Mouse (Mus musculus): ENCODE measurements at regions not wholly inside any gene's neighbourhood (a gene's known extent, or its start where the extent isn't known, plus 50 kb on each side); places are given as distances from the start of the nearest gene placed in this dataset.
A peak's percentile ranks its signal among the peaks of the same experiment; 100 is the strongest.

DNA sequence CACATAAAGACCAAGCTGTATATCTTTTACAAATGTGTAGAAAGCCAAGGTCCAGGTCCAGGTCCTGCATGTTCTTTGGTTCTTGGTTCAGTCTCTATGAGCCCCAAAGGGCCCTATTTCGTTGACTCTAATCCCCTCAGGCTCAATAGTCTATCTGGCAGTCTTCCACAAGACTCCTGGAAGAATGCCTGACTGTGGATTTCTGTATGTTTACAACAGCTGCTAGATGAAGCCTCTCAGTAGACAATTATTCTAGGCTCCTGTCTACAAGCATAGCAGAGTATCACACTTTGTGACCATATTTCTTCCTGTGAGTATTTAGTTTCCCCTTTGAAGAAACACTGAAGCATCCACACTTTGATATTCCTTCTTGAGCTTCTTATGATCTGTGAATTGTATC is 374.6 kb upstream of the Slit2 start:
- DNase-seq = peak; percentile 36
